Mouse (Mus musculus): ENCODE measurements around the gene Setd5. TPM values are rescaled to one million over a fixed set of nuclear protein-coding genes. Genes with fewer than 3 reads are reported as not detected.

Gene Setd5
- total RNA-seq (2022) = 100 to 1,000 TPM; 104 to 122 (median 115) TPM

- peak; percentile 95 to 96 for DNase-seq (ENCODE audit: low spot score in 2 of 2)
Measured at GRCm38 (mm10) chr6:113076686-113077516, at the start of gene Setd5. Gene Setd5 (plus strand): TSS chr6:113077365.

- DNase-seq (ENCODE audit: low spot score in 2 of 2) = no peak
Measured at GRCm38 (mm10) chr6:113027446-113027845, 49.7 kb upstream of the Setd5 start.

- DNase-seq (ENCODE audit: low spot score in 2 of 2) = no peak
Measured at GRCm38 (mm10) chr6:113029006-113029405, 48.2 kb upstream of the Setd5 start.

- no peak for DNase-seq (ENCODE audit: low spot score in 2 of 2)
Measured at GRCm38 (mm10) chr6:113030553-113030952, 46.6 kb upstream of the Setd5 start.

GRCm38 (mm10) chr6:113030970-113031660, 46.0 kb upstream of the Setd5 start:
- no peak for DNase-seq (ENCODE audit: low spot score in 2 of 2)

- no peak for DNase-seq (ENCODE audit: low spot score in 2 of 2)
Measured at GRCm38 (mm10) chr6:113032121-113032520, 45.0 kb upstream of the Setd5 start.

GRCm38 (mm10) chr6:113033185-113033584, 44.0 kb upstream of the Setd5 start:
- no peak for DNase-seq (ENCODE audit: low spot score in 2 of 2)

- DNase-seq (ENCODE audit: low spot score in 2 of 2) = no peak
Measured at GRCm38 (mm10) chr6:113034466-113034865, 42.7 kb upstream of the Setd5 start.

GRCm38 (mm10) chr6:113036463-113037175, 40.5 kb upstream of the Setd5 start:
- DNase-seq (ENCODE audit: low spot score in 2 of 2) = no peak

GRCm38 (mm10) chr6:113037946-113038734, 39.0 kb upstream of the Setd5 start:
- peak; percentile 34 to 64 for DNase-seq (ENCODE audit: low spot score in 2 of 2)

GRCm38 (mm10) chr6:113038735-113039058, 38.5 kb upstream of the Setd5 start:
- no peak for DNase-seq (ENCODE audit: low spot score in 2 of 2)

GRCm38 (mm10) chr6:113040319-113040718, 36.8 kb upstream of the Setd5 start:
- DNase-seq (ENCODE audit: low spot score in 2 of 2) = no peak

GRCm38 (mm10) chr6:113041215-113041990, 35.8 kb upstream of the Setd5 start:
- DNase-seq (ENCODE audit: low spot score in 2 of 2) = no peak

GRCm38 (mm10) chr6:113045575-113045974, 31.6 kb upstream of the Setd5 start:
- no peak for DNase-seq (ENCODE audit: low spot score in 2 of 2)

GRCm38 (mm10) chr6:113046041-113046975, 30.9 kb upstream of the Setd5 start, which contains the start of gene Thumpd3:
Gene Thumpd3 (plus strand): TSS chr6:113046225.
- peak; percentile 94 for DNase-seq (ENCODE audit: low spot score in 2 of 2)

GRCm38 (mm10) chr6:113047016-113047746, 30.0 kb upstream of the Setd5 start:
- DNase-seq (ENCODE audit: low spot score in 2 of 2) = no peak

- no peak for DNase-seq (ENCODE audit: low spot score in 2 of 2)
Measured at GRCm38 (mm10) chr6:113048371-113048770, 28.8 kb upstream of the Setd5 start.

GRCm38 (mm10) chr6:113049159-113049558, 28.0 kb upstream of the Setd5 start:
- no peak for DNase-seq (ENCODE audit: low spot score in 2 of 2)

- no peak for DNase-seq (ENCODE audit: low spot score in 2 of 2)
Measured at GRCm38 (mm10) chr6:113052972-113053371, 24.2 kb upstream of the Setd5 start.

Data from layer of hippocampus, adult 8-10 months (tissue).